Mouse (Mus musculus): ENCODE measurements around the gene Dab1.
A peak's percentile ranks its signal among the peaks of the same experiment; 100 is the strongest.

GRCm38 (mm10) chr4:104514568-104515000, 895.4 kb downstream of the Dab1 start:
- TF ChIP-seq CTCF (IDR thresholded peaks at IDR 0.05; ENCODE audit: control insufficient read depth, insufficient read depth, insufficient replicate concordance, low read depth, low read length) = peak; percentile 66; the same call in 1 of the 2 replicates
- TF ChIP-seq POLR2A (IDR thresholded peaks at IDR 0.05; ENCODE audit: control insufficient read depth, low read depth, low read length) = no peak
